Mouse (Mus musculus) heart, adult 9 months (tissue): Measurements from ENCODE around the gene Atg2b.

Source experiments
- DNase-seq, 2 experiments: peaks; one replicate each; pipeline ENCODE4 v3.0.0; 2022; ENCODE audit warnings: low spot score in 2 of 2

The Atg2b gene

GRCm38 (mm10) chr12:105683933-105684901 lies 794 bp downstream of the Atg2b start, which contains the start of gene Gskip:
Gene Gskip (plus strand): TSS chr12:105684829.
- DNase-seq: peak; percentile 30 to 37

DNA sequence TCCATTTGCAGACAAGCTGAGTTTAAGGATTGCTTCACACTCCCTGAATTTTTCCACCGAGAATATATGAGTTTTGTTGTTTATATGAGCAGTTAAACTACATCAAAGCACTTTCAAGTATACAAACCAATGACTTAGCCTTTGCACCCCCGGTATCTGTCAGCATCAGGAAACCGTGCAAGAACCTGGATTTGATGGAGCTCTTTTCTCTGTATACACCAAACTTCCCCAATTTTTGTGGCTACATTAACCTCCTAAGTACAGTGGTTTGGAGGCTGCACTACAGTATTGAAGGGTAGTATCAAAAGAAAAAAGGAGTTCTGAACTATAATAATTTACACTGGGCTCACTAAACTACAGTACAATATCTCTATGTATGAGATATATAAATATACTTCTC lies 6.2 kb downstream of the Atg2b start:
- DNase-seq: no peak

- DNase-seq: no peak
These were observed 6.8 kb downstream of the Atg2b start for GRCm38 (mm10) chr12:105678211-105678610.

DNA sequence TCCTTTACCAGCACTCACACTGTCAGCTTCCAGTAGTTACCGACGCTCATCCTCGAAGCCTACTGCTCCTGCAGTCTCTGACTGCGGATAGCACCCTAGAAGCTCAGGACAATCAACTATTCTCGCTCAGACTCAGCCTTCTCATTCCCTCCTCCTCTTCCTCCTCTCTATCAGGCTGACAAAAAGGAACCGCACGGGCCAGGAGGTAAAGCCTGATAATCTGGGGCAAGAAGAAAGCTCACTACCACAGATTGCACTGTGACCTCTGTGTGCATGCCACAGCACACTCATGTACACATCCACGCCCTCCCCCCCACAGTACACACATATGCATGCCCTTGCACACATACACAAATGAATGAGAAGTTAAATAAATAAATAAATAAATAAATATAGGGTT lies 8.7 kb downstream of the Atg2b start:
- DNase-seq: no peak

DNA sequence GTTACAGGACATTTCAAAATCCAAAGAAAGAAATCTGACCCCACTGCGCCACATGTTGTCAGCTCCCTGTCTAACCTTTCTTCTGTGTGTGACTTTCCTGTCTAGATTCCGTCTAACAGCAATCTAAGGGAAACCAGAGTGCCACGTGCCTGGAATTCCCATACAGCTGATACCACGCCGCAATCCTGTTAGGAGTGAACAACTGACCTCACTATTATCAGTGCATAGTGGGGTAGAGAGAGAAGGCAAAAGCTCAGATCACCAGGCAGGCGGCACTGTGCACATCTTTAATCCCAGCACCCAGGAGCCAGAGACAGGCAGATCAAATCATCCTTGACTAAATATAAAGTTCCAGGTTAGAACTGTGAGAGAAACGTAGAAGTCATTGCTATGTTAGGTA lies 29.2 kb downstream of the Atg2b start:
- no peak for DNase-seq

- DNase-seq: no peak
These were observed 42.2 kb downstream of the Atg2b start for GRCm38 (mm10) chr12:105642770-105643321.

DNA sequence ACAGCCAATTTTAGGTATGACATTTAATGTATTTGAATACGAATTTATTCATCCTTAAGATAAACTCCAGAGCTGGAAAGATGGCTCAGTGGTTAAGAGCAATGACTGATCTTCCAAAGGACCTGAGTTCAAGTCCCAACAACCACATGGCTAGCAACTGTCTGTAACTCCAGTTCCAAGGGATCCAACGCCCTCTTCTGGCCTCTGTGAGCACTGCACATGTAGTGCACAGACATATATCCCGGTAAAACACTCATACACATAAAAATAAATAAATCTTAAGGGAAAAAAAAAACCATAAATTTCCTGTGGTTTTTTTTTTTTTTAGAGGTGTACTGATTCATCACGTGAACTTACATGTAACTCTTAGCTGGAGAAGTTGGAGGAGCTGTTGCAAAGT lies 47.5 kb downstream of the Atg2b start:
- no peak for DNase-seq

DNA sequence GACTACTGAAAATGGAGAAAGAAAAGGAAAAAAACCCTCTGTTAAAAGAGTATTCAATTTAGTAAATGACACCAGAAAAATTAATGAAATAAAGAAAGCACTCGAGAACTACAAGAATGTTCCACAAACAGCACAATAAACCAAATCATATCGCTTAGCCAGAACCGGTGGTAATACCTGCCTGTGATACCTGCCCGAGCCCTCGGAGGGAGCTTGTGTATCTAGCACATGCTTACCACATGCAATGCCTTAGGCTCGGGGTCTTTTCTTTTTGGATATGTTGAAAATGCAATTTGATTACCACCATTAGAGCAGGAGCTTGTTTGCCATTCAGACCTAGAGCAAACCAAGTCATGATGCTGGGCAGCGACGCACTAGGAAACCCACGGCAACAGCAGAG lies 48.5 kb downstream of the Atg2b start:
- DNase-seq: no peak

GRCm38 (mm10) chr12:105634374-105635067 lies 50.5 kb downstream of the Atg2b start:
- no peak for DNase-seq

DNA sequence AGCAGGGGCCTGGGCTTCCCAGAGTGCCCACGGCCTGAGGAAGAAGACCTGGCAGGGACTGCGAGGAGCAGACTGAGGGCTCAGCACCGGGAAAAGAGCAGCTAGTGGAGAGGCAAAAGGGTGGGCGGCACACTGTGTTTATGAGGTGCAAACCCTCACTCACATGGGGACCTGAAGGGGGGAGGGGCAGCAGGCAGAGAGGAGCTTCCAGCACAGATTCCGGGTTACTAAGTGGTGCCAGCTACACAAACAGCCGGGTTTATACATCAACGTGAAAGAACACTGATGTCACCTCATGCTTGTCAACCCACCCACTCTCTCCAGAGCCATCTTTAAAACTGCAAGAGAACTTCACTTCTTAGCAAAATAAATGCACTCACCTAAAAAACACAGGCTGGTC lies 59.2 kb downstream of the Atg2b start:
- no peak for DNase-seq

- no peak for DNase-seq
These were observed 62.0 kb downstream of the Atg2b start for GRCm38 (mm10) chr12:105622981-105623539.

DNA sequence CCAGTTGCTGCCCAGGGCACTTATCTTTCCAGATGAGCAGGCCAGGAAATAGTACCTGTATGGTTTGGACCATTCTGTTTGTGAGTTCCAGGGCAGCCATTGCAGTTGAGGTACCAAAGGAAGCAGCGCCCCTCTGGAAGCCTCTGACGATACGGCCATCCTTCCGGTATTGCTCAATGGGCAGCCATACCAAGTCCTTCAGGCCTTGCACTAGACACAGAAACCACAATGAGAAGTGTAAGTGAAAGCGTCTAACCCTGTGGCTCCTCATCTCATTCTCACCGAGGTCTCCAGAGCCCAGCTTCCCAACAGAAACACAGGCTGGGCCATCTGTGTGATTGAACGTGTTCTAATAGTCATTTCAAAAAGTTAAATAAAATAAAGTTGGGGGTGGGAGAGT lies 63.0 kb downstream of the Atg2b start:
- no peak for DNase-seq

DNA sequence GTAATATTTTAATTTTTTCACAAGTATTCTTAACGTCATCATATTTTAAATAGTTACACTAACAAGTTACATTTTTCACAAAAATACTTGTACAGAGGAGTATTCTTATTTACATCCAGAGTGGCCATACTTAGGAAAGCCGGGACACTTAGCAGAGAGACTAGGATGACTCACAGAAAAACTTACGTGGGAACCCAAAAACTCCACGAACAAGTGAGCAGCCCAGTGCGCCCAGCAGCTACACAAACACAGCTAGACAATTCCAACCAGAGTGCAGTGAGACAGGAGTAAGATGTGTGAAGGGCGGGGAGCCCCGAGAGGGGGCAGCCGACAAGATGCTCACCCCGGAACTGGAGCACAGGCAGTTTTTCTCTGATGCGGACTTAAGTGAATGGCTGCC lies 71.5 kb downstream of the Atg2b start:
- no peak for DNase-seq

- DNase-seq: no peak
These were observed 73.3 kb downstream of the Atg2b start for GRCm38 (mm10) chr12:105611748-105612147.

- no peak for DNase-seq
These were observed 74.0 kb downstream of the Atg2b start for GRCm38 (mm10) chr12:105611045-105611444.

DNA sequence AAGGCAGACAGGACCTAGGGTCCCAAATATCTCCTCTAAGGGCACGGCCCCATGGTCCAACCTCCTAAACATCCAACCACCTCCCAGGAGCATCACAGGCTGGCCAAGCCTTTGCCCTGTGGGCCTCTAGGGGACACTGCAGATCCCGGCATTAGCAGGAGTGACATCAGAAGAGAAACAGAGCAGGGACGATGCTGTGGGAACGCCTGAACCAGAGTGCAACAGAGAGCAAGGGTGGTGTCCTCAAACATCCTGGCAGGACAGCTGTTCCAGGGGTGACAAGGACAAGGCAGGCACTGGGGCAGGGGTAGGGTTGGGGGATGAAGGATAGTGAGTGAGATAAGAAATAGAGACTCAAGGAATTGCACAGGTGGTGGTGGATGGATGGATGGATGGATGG lies 78.1 kb downstream of the Atg2b start:
- no peak for DNase-seq

- no peak for DNase-seq
These were observed 79.8 kb downstream of the Atg2b start for GRCm38 (mm10) chr12:105605212-105605611.

DNA sequence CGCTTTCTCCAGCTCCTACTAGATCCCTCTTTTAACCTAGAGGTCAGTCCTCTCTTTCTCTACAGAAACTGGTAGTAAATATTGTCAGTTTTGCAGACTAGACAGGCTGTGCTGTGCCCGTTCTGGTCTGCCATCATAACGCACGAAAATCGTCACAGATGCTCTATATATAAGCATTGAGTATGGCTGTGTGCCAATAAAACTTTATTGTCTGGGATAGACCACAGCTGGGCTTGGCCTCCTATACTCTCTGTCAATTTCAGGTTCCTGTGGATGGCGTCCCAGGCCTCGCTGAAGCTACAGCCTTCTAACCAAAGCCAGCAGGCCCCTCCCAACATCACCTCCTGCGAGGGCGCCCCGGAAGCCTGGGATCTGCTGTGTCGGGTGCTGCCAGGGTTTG lies 81.1 kb downstream of the Atg2b start:
- no peak for DNase-seq

DNA sequence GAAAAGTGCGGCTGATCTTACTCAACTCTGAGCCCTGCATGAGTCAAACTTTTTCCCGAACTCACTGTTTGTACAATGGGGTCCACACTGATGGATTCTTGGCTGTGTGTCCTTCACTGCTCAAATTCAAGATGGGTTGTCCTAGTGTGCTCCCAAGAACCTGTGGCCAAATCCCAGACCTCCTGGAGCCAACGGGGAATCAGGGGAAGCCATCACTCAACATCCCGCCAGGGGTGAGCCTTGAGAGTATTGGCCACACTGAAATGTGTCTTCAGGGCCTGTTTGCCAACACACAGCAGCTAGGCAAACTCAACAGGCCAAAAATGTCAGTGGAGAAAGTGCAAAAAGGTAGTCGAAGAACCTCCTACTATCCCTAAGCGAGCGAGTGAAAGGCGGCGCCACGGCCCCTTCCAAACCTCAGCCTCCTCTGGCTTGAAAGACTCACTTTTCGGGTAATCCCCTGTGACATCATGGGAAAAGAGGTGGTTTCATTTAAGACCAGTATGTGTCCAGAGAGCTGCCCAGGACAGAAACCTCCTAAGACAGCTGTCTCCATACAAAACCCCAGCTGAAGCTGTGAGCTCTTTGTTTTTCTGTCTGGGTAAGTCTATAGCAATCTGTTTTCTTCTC lies 82.3 kb downstream of the Atg2b start, which contains the start of gene Bdkrb1:
Gene Bdkrb1, plus strand, starts transcription at position 505 of the 630 bp plus-strand sequence.
- no peak for DNase-seq

- no peak for DNase-seq
These were observed 83.4 kb downstream of the Atg2b start for GRCm38 (mm10) chr12:105601586-105601985.

DNA sequence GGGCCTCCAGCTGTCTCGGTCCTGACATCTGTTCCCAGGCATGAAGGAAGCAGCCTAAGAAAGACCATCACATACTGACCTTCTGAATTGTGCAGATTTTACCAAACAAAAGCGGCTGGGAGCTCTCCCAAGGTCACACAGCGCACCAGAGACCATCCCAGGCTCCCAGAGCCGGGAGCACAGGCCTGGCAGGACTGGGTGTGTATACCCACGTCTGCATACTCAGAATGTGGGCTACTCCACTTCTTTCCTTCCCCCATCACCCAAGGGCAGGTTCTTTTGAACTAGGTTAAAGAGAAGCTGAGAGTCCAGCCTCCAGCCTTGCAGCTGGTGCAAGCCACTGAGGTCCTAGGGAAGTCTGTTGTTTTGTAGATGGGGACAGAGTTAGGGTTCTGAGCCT lies 85.9 kb downstream of the Atg2b start:
- DNase-seq: no peak

- DNase-seq: no peak
These were observed 86.5 kb downstream of the Atg2b start for GRCm38 (mm10) chr12:105598503-105598902.
